Mouse (Mus musculus) liver, embryonic 13.5 days (tissue): Measurements from ENCODE around the gene Fam120a. TPM values are rescaled to one million over a fixed set of nuclear protein-coding genes. Genes with fewer than 3 reads are reported as not detected.

ENCODE experiments used
- ATAC-seq: fragments of 200-750 bp; cut with Nextera tagmentation; 2 replicates; pipeline ENCODE4 v1.8.0; 2017; ENCODE audit warnings: low read depth, mild to moderate bottlenecking, moderate number of reproducible peaks, moderate library complexity
- DNase-seq: peaks from one replicate; pipeline ENCODE4 v3.0.0; 2022
- H3K27ac ChIP-seq: fragments of 300-500 bp; sonication (generic); 2 replicates; pipeline ENCODE4 v1.5.1; 2015; ENCODE audit warnings: moderate library complexity, mild to moderate bottlenecking, inconsistent platforms
- H3K27me3 ChIP-seq: fragments of 300-500 bp; sonication (generic); 2 replicates; pipeline ENCODE4 v1.6.1; 2015; ENCODE audit warnings: mild to moderate bottlenecking, inconsistent platforms
- H3K36me3 ChIP-seq: fragments of 300-500 bp; sonication (generic); 2 replicates; pipeline ENCODE4 v1.6.1; 2015; ENCODE audit warnings: mild to moderate bottlenecking, inconsistent platforms
- H3K4me1 ChIP-seq: fragments of 300-500 bp; sonication (generic); replicated peaks from 2 replicates; pipeline ENCODE4 v1.6.1; 2015; ENCODE audit warnings: inconsistent platforms
- H3K4me2 ChIP-seq: fragments of 300-500 bp; sonication (generic); 2 replicates; pipeline ENCODE4 v1.6.1; 2015; ENCODE audit warnings: inconsistent platforms, mild to moderate bottlenecking, moderate library complexity
- H3K4me3 ChIP-seq: fragments of 300-500 bp; sonication (generic); replicated peaks from 2 replicates; pipeline ENCODE4 v1.5.1; 2015; ENCODE audit warnings: mild to moderate bottlenecking, inconsistent platforms
- H3K9ac ChIP-seq: fragments of 300-500 bp; sonication (generic); 2 replicates; pipeline ENCODE4 v1.6.1; 2015; ENCODE audit warnings: mild to moderate bottlenecking, inconsistent platforms
- H3K9me3 ChIP-seq: fragments of 300-500 bp; sonication (generic); replicated peaks from 2 replicates; pipeline ENCODE4 v1.6.1; 2016; ENCODE audit warnings: inconsistent platforms
- WGBS: fragments of 180-500 bp; shearing (Covaris S2); methylation state at CpG from one replicate; pipeline ENCODE4 v1.1.7; 2015; ENCODE audit not compliant: insufficient replicate concordance; 5-methylcytosine and 5-hydroxymethylcytosine counted together
- polyA plus RNA-seq: library from polyadenylated mRNA; unstranded; fragments of >200 nt; fragmentation: Nextera tagmentation; extraction: Ambion mirVana; gene quantifications from 2 replicates; pipeline ENCODE4 v1.2.1, GENCODE M21; 2015

Fam120a gene
- polyA plus RNA-seq, 1 experiment from 2014 or later, result 16.6 TPM

GRCm38 (mm10) chr13:48982482-48983098, 14.8 kb upstream of the Fam120a start:
- ATAC-seq (no peak), DNase-seq (no peak)
- Histone ChIP-seq H3K36me3 (no peaks in the 10 kb centered on the region), H3K9ac (no peak overlapping the region), H3K9me3 (no peaks in the 10 kb centered on the region), H3K27me3 (no peaks in the 10 kb centered on the region), H3K27ac (no peak overlapping the region), H3K4me3 (no peak overlapping the region), H3K4me2 (no peak overlapping the region), H3K4me1 (peaks cover 12% of the 10 kb centered on the region)
- WGBS, result 60% methylated on average over 6 of the region's 6 CpGs

DNA sequence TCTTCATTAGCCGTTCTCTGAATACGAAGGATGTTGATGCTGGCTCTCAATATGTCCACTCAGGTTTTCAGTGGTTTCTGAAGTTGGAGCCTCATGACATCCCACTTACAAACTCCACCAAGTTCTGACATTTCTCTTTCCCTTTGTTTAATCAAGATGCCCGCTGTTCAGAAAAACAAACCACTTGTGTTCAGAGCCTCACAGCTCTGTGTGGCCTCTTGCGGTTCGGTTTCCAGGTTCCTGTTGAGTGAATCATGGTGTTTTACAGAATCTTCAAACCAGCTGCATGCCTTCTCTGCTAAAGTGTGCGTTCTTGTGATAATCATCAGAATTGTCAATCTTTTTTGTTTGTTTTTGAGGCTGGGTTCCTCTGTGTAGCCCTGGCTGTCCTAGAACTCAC, 11.3 kb upstream of the Fam120a start:
- 64% methylated on average over 6 of the region's 6 CpGs for WGBS
- no peak overlapping the region for H3K9ac ChIP-seq
- no peak for DNase-seq
- H3K9me3 ChIP-seq, result no peaks in the 10 kb centered on the region
- peaks cover 12% of the 10 kb centered on the region for H3K4me1 ChIP-seq
- no peak overlapping the region for H3K4me2 ChIP-seq
- no peak for ATAC-seq
- no peak overlapping the region for H3K4me3 ChIP-seq
- H3K36me3 ChIP-seq, result no peaks in the 10 kb centered on the region
- no peak overlapping the region for H3K27ac ChIP-seq
- no peaks in the 10 kb centered on the region for H3K27me3 ChIP-seq

DNA sequence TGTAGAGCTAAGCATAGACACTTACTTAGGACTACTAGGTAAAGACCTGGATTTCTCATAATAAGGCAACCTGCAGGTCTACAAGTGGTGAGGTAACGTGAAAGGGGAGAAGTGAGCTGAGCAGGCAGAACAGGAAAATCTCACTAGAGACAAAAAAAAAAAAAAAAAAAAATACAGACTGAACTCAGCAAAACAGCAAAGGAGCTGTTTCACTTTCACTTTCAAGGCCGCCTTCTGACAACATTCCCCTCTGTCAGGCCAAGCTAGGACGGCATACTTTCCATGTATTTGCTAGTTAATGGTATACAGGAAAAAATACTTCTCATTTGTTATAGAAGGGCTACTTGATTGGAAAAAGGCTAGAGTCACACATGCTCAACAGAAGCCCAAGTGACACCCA, 10.0 kb upstream of the Fam120a start:
- DNase-seq, result no peak
- Histone ChIP-seq H3K4me1 (peaks cover 12% of the 10 kb centered on the region), H3K9me3 (no peaks in the 10 kb centered on the region), H3K36me3 (no peaks in the 10 kb centered on the region), H3K9ac (no peak overlapping the region), H3K27ac (no peak overlapping the region), H3K4me2 (peak overlapping the region; percentile 43), H3K27me3 (no peaks in the 10 kb centered on the region), H3K4me3 (no peak overlapping the region; the same call in 1 of the 2 replicates)
- no peak for ATAC-seq
- WGBS, result 38% methylated on average over 3 of the region's 3 CpGs

GRCm38 (mm10) chr13:48974699-48975098, 6.9 kb upstream of the Fam120a start:
- H3K36me3 ChIP-seq, result peaks cover 4% of the 10 kb centered on the region; the same call in 1 of the 2 replicates
- 73% methylated on average over 2 of the region's 2 CpGs for WGBS
- ATAC-seq (no peak), DNase-seq (no peak)
- H3K27me3 ChIP-seq, result no peaks in the 10 kb centered on the region
- no peak overlapping the region for H3K9ac ChIP-seq
- H3K27ac ChIP-seq, result no peak overlapping the region
- no peaks in the 10 kb centered on the region for H3K9me3 ChIP-seq
- H3K4me2 ChIP-seq, result no peak overlapping the region
- no peak overlapping the region for H3K4me3 ChIP-seq
- H3K4me1 ChIP-seq, result peaks cover 26% of the 10 kb centered on the region

- peaks cover 4% of the 10 kb centered on the region; the same call in 1 of the 2 replicates for H3K36me3 ChIP-seq
- H3K27ac ChIP-seq, result no peak overlapping the region
- no peaks in the 10 kb centered on the region for H3K9me3 ChIP-seq
- no peak for DNase-seq
- ATAC-seq, result no peak
- H3K27me3 ChIP-seq, result no peaks in the 10 kb centered on the region
- no peak overlapping the region for H3K4me3 ChIP-seq
- peaks cover 30% of the 10 kb centered on the region for H3K4me1 ChIP-seq
- no peak overlapping the region for H3K4me2 ChIP-seq
- no peak overlapping the region for H3K9ac ChIP-seq
- WGBS, result 66% methylated on average over 4 of the region's 4 CpGs
Measured at GRCm38 (mm10) chr13:48974266-48974665, 6.4 kb upstream of the Fam120a start.

- H3K27me3 ChIP-seq, result no peaks in the 10 kb centered on the region
- no peaks in the 10 kb centered on the region for H3K9me3 ChIP-seq
- H3K36me3 ChIP-seq, result peaks cover 4% of the 10 kb centered on the region; the same call in 1 of the 2 replicates
- H3K4me1 ChIP-seq, result peaks cover 31% of the 10 kb centered on the region
- 71% methylated on average over 5 of the region's 5 CpGs for WGBS
- no peak overlapping the region for H3K4me3 ChIP-seq
- H3K27ac ChIP-seq, result no peak overlapping the region
- ATAC-seq, result no peak
- DNase-seq, result no peak
- H3K9ac ChIP-seq, result no peak overlapping the region
- H3K4me2 ChIP-seq, result no peak overlapping the region
Measured at GRCm38 (mm10) chr13:48973231-48973630, 5.4 kb upstream of the Fam120a start.

GRCm38 (mm10) chr13:48971033-48971432, 3.2 kb upstream of the Fam120a start:
- peaks cover 4% of the 10 kb centered on the region; the same call in 1 of the 2 replicates for H3K36me3 ChIP-seq
- DNase-seq (peak; percentile 49), ATAC-seq (no peak)
- H3K4me3 ChIP-seq, result no peak overlapping the region
- H3K4me2 ChIP-seq, result peak overlapping the region; percentile 39
- H3K9me3 ChIP-seq, result no peaks in the 10 kb centered on the region
- WGBS, result 47% methylated on average over 5 of the region's 5 CpGs
- peaks cover 41% of the 10 kb centered on the region for H3K4me1 ChIP-seq
- no peaks in the 10 kb centered on the region for H3K27me3 ChIP-seq
- peak overlapping the region; percentile 48; the same call in 1 of the 2 replicates for H3K27ac ChIP-seq
- H3K9ac ChIP-seq, result no peak overlapping the region

- Histone ChIP-seq H3K4me1 (peaks cover 45% of the 10 kb centered on the region), H3K9ac (peak overlapping the region; percentile 41; the same call in 1 of the 2 replicates), H3K27ac (peak overlapping the region; percentile 34; the same call in 1 of the 2 replicates), H3K36me3 (peaks cover 4% of the 10 kb centered on the region; the same call in 1 of the 2 replicates), H3K4me2 (peak overlapping the region; percentile 39), H3K27me3 (no peaks in the 10 kb centered on the region), H3K9me3 (no peaks in the 10 kb centered on the region), H3K4me3 (no peak overlapping the region)
- WGBS, result 75% methylated on average over 13 of the region's 13 CpGs
- ATAC-seq (no peak), DNase-seq (no peak)
Measured at GRCm38 (mm10) chr13:48970566-48970965, 2.7 kb upstream of the Fam120a start.

DNA sequence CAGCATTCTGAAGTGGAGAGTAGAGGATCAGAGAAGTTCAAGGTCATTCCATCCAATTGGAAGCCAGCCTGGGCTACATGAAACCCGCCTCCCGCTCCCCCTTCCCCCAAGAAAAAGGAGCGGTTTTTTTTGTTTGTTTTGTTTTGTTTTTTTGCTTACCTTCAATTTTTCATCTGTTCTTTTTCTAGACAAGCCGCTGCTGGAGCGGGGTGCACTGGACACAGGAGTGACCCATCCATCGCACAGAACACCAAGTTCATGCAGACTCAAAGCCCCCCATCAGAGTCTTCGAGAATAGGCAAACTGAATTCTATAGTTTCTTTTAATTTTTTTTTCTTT, 902 bp upstream of the Fam120a start:
- H3K9me3 ChIP-seq, result no peaks in the 10 kb centered on the region
- no peak for DNase-seq
- H3K9ac ChIP-seq, result peak overlapping the region; percentile 99
- peaks cover 64% of the 10 kb centered on the region for H3K4me1 ChIP-seq
- peaks cover 13% of the 10 kb centered on the region for H3K36me3 ChIP-seq
- ATAC-seq, result no peak
- peak overlapping the region; percentile 96 for H3K27ac ChIP-seq
- WGBS, result 6% methylated on average over 7 of the region's 7 CpGs
- H3K4me2 ChIP-seq, result peak overlapping the region; percentile 93
- no peaks in the 10 kb centered on the region for H3K27me3 ChIP-seq
- H3K4me3 ChIP-seq, result peak overlapping the region; percentile 99

DNA sequence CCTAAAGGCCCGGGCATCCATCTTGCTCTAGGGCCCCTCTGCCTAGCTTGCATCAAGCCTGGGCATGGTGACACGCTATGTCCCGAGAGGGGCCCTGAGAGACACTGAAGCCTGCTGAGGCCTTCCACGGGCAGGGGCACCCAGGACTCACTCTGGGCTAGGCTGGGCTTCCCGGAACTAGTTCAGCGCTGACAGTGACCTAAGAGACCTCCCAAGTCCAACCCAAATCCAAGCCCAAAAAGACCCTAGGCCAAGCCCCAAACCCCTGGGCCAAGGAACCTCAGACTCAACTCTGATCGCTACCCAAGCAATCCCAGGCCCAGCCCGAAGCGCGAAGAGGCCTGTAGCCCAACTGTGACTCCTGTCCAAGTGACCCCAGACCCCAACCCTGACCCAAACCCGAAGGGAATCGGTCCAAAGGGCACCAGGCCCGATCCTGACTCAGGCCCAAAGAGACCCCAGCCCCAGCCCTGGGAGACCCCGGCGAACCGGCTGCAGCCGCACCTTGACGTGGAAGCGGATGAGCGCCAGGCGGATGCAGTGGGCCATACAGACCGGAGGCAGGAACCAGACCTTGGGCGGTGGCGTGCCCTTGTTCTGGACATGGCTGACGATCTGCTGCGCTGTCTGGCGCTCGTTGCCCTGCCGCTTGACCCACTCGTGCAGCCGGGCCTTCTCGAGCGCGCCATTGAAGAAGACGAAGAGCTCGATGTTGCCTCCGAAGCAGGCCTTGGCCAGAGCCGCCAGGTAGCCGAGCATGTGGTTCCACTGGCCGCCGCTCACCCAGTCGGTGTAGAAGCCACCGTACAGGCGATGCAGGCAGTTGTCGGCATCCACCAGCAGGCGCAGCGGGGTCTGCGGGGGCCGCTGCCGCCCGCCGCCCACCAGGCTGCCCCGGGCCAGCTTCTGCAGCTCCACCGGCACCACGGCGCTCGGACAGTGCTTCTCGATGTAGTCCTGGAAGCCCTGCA, 681 bp downstream of the Fam120a start:
- H3K9me3 ChIP-seq, result no peaks in the 10 kb centered on the region
- H3K36me3 ChIP-seq, result peaks cover 13% of the 10 kb centered on the region
- ATAC-seq (no peak), DNase-seq (peak; percentile 48)
- H3K27ac ChIP-seq, result peak overlapping the region; percentile 96
- H3K9ac ChIP-seq, result peak overlapping the region; percentile 99
- peaks cover 77% of the 10 kb centered on the region for H3K4me1 ChIP-seq
- H3K27me3 ChIP-seq, result no peaks in the 10 kb centered on the region
- peak overlapping the region; percentile 93 for H3K4me2 ChIP-seq
- peak overlapping the region; percentile 99 for H3K4me3 ChIP-seq
- under 1% methylated on average over 58 of the region's 58 CpGs for WGBS
